Mouse (Mus musculus): ENCODE results near the gene Ankef1. TPM values are rescaled to one million over a fixed set of nuclear protein-coding genes. Genes with fewer than 3 reads are reported as not detected.

The Ankef1 gene
- polyA plus RNA-seq, 1 experiment from 2014 or later = 0.24 TPM

Other genes with a start within 250 kb of the Ankef1 start
- 0.67 and 0.98 TPM in 2 replicates for gene Pak7, start 113.9 kb upstream of the Ankef1 start, polyA plus RNA-seq (2015; fragmentation: Nextera tagmentation; extraction: Ambion mirVana)
- 8.0 and 8.7 TPM in 2 replicates for gene Snap25, start 211.5 kb downstream of the Ankef1 start, polyA plus RNA-seq (2015; fragmentation: Nextera tagmentation; extraction: Ambion mirVana)

Data from intestine, embryonic 15.5 days (tissue).